Mouse (Mus musculus): Measurements from ENCODE around the gene Gm11037.

DNA sequence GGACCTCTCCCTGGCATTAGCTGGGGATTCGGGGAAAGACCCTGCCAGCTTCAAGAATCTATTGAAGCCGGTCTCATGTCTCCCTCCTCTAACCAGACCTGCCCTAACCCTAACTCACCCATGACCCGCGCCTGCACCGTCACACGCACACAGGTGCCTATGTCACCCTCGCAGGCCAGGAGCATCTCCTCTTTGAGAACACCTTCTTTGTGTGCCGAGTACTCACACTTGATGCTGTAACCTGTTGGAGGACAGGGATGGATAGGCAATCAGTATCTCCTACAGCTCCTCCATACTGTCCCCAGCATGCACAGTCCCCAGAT, 13.7 kb downstream of the Gm11037 start:
- TF ChIP-seq GATA1 (IDR thresholded peaks at IDR 0.05; ENCODE audit: low read length) (no peak), TAL1 (IDR thresholded peaks at IDR 0.05; ENCODE audit: low read length) (no peak)

Measured in erythroblast, embryonic 14.5 days (primary cell).